Mouse (Mus musculus): Measurements from ENCODE around the gene Bola1.
"Not testable (repeated sequence)": the region's sequence is repeated elsewhere in the genome, so short reads cannot be mapped to it uniquely, and the experiment has no call there.

Gene Bola1

DNA sequence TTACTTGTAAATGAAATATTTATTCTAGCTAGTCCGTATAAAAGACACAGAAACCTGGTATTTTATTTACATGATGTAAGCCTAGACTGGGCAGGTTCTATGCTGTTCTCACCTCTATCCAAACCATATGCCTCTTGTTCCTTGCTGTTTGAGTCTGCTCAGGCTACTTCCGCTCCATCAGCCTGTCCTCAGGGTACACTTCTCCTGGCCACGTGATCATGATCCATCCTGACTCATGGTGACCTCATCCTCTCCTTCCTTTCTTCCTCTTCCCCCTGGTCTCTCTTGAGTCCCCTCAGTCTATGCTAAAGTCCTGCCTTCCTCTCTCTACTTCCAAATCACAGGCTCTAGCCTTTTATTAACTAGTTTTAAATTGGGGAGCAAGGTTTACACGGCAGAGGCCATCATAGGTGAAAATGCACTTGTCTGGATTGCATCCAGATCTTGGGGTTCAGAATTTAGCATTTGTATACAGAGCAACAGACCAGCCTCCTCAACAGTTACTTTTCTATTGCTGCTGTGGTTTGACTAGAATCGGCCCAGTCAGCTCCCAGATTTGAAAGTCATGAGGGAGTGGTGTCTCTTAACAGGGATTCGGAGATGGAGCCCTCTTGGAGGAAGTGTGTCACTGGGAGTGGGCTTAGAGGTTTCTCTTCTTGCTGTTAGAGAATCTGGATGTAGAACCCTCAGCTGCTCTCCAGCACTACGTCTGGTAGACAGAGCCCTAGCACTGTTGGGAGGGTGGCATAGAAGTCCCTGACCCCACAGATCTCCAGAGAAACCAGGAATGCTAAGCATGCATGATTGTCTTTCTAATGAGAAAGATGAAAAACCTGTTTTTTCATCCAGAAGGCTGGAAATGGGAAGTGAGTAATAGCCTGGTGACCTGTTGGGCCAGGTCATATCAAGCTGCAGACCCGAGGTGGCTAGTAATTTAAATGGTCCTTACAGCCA lies 7.5 kb upstream of the Bola1 start:
- no peak for DNase-seq (ENCODE audit: low spot score)

DNA sequence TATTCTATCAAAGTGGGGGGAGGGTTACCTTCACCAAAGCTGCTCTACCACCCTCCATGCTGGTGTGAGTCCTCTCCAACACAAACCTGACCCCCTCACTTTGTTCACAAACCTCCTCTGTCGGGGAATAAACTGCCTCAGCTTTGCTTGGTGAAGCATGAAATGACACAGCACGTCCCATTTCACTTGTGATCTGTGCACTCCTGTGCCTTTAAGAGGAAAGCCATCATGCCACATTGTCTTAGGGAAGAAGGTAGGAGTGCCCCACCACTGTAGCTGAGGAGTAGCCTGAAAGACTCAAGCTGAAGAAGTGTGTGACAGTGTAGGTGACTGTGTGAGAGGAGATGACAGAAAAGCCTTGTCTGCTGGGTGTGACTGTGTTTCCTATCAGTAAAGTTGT lies 5.9 kb upstream of the Bola1 start:
- DNase-seq (ENCODE audit: low spot score): no peak

DNA sequence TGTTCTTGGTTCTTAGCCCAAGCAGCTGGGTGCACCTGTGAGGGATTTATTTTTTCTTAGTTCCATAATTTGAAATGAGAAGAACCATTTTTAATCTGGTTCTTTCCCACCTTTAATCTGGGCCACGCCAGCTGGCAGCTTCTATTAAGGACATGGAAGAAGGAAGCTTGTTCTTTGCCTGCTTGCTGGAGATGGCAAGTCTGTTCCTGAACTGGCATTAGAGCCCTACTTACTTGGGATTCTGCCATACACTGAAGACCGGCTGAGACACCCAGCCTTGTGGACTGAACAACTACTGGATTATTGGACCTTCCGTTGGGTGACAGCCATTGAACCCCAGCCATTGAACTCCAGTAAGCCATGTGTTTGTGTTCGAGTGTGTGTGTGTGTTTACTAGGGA lies 3.3 kb upstream of the Bola1 start:
- DNase-seq (ENCODE audit: low spot score): no peak

DNA sequence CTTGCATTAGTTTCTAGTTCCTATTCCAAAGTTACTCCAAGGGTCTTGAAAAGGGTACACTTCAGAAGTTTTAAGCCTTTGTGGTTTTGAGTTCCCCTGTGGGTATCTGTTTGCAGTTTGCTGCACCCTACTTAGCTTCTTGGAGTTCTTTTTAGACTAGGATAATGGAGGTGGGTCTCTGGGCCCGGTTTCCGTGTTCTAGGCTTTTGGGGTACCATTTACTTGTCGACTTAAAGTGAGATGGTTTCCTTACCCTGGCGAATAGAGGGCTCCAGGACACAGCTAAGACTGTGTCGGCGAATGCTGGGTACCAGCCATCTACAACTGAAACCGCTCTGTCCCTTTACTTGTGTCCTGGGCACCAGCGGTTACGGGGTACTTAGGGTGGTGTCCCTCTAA lies 2.1 kb upstream of the Bola1 start:
- no peak for DNase-seq (ENCODE audit: low spot score)

DNA sequence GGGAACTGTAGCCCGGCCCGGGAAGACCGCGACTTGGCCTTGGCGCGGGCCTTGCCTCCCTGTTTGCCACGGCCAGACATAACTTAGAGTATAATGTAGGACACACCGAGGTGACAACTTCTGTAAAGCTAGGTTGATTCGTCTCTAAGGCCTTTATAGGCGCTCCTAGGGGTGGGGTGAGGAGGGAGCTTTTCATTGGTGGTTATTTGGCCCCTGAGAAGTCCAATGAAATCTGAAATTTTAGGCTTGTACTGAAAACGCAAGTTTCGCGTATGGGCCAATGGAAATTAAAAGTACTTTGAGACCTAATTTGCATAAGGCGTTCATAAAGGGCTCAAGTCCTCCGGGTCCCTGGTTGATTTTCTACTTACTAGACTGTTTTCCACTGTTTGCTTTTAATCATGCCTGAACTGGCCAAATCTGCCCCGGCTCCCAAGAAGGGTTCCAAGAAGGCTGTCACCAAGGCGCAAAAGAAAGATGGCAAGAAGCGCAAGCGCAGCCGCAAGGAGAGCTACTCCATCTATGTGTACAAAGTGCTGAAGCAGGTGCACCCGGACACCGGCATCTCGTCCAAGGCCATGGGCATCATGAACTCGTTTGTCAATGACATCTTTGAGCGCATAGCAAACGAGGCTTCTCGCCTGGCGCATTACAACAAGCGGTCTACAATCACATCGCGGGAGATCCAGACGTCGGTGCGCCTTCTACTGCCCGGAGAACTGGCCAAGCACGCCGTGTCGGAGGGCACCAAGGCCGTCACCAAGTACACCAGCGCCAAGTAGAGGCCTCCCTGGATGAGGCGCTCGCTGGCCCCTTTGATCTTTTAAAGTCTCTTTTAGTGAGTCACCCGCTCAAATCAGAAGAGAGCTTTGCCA lies 1.5 kb upstream of the Bola1 start, which contains the start of the genes Hist2h2ac and Hist2h2be:
Hist2h2ac (minus strand) TSS at position 116 of the 875 bp plus-strand sequence.
Hist2h2be (plus strand) TSS at position 355 of the 875 bp plus-strand sequence.
- DNase-seq (ENCODE audit: low spot score): peak; percentile 91

DNA sequence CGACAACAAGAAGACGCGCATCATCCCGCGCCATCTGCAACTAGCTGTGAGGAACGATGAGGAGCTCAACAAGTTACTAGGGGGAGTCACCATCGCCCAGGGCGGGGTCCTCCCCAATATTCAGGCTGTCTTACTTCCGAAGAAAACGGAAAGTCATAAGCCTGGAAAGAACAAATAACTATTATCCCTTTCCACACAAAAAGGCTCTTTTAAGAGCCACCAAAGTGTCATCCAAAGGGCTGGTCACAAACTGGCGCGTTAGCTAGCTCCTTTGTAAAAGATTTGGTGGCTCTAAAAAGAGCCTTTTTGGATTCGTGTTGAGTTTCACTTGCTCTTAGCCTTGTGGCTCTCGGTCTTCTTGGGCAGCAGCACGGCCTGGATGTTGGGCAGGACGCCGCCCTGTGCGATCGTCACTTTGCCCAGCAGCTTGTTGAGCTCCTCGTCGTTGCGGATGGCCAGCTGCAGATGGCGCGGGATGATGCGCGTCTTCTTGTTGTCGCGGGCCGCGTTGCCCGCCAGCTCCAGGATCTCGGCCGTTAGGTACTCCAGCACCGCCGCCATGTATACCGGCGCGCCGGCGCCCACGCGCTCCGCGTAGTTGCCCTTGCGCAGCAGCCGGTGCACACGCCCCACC lies 739 bp upstream of the Bola1 start:
- DNase-seq (ENCODE audit: low spot score): not testable (repeated sequence)

DNA sequence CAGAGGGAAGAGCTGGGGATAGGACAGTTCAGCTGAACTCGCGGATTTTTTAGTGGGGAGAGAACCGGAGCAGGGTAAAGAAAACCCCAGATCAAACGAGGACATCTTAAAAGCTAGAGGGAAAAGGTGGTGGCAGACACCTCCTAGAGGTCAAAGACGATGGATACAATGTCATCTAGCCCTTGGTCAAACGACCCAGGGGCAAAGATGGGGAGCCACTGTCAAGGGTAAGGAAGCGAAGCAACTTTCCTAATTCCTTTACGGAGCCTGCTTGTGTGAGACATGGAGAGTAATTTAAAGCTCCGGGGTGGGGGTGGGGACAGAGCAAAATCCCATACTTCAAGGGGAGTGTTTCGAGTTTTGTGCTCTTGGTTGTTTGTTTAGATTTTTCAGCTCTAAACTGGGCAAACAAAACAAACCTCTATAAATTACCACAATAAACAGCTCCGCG lies 293 bp downstream of the Bola1 start:
- DNase-seq (ENCODE audit: low spot score): no peak

DNA sequence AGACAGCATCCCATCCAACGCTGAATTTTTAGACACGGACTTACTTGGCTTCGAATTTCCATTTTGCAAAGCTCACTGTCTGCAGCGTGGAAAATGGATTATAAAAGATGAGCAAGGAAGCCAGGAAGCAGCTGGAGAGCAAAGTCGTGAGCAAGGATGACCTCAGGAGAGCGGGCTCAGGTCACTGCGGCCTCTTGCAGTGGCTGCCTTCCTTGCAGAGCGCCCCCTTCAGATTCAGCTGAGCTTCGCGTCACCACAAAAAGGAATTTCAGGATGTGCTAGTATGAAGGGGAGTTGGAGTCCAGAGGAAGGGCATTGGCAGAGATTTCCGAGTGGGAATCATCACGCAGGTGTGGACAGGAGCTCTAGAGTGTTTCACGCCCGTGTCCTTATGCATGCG lies 10.3 kb downstream of the Bola1 start:
- DNase-seq (ENCODE audit: low spot score): no peak

DNA sequence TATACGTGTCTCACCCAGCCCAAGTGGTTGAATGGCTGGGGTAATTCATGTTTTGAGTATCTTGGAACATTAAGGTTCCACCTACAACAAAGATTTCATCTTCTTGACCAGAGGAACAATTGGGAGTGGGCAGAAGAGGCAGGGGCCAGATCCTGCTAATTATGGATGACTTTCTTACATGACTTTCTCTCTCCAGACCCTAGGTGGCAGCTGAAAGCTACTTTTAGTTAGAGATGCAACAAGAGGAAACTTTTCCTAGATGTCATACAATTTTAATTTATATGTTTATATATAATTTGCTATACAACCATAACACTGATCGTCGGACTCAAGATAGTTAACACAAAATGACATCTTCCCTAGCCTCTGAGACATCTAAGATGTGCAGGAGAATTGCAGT lies 11.7 kb downstream of the Bola1 start:
- DNase-seq (ENCODE audit: low spot score): no peak

DNA sequence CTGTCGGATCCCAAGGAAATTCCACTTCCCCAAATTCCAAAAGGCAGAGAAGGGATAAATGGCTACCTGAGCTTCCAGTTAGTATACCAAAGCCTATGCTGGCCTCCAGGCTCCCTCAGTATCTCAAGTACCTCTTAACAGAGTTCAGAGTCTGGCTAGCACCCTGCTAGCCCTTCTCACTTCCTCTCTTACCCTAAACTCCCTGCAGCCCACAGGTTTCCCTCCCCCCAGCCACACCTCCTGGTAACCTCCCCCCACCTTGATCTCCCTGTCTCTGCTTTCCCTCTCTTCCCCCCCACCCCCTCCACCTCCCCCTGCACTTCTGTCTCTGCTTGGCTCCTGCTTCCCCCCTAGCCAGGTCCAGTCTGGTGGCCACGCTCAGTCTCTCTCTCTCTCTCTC lies 19.8 kb downstream of the Bola1 start:
- no peak for DNase-seq (ENCODE audit: low spot score)

DNA sequence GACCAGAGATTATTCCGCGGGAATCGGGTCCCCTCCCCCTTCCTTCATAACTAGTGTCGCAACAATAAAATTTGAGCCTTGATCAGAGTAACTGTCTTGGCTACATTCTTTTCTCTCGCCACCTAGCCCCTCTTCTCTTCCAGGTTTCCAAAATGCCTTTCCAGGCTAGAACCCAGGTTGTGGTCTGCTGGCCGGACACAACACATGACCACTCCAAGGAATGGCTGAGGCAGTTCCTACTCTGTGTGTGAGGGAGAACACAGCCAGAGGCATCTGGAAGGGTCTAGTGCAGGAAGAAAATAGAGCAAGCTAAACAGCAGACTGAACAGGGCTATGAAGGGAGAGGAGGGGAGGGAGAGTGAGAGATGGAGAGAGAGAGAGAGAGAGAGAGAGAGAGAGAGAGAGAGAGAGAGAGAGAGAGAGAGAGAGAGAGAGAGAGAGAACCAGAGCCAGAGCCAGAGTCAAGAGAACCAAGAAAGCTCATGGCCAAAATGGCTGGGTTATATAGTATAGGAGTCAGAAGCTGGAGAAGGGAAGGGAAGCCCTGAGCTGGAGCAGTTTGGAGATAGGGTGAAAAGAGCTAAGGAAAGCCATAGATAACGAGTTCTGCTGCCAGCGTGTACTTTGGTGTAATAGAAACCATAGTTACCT lies 20.8 kb downstream of the Bola1 start:
- DNase-seq (ENCODE audit: low spot score): not testable (repeated sequence)

DNA sequence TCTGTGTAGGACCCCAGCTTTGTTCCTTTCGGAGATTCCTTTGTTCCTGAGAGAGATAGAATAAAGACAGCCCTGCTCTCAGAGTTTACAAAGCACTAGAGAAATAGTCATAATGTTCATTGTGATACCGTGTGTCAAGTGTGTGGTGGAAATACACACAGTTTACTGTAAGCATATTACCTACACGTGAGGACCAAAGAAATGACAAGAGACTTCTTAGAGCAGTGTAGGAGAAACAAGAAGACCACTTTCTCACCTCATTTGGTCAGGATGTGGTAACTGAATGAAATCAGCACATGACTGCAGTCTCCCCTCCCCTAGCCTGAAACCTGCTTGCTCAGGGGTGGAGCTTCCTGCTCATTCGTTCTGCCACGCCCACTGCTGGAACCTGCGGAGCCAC lies 21.3 kb downstream of the Bola1 start:
- DNase-seq (ENCODE audit: low spot score): no peak

DNA sequence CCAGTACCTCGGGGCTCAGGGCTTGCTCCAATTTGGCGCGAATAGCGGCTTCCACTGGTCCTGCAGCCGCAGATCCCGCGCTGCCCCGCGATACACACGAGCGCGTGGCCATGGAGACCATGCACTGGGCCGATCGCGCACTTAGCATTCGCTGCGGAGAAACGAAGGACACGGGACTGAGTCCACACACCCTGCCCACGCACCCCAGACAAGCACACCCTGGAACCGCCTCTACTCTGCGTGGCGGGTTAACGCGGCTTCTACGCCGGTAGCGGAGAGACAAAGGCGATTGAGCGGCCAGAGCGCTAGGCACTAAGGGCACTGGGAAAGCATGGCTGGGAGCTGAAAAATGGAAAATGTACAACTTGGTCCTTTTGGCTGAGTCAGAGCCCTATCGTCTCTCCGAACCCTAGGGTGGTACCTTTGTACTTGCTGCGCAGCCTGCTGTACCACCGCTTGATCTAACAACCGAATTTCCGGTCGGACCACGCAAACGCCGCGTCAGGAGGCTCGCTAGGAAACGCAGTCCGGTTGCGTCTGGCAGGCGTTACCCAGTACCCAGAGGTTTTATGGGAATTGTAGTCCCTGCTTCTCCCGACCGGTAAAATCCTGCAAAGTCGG lies 22.3 kb downstream of the Bola1 start:
- peak; percentile 92 for DNase-seq (ENCODE audit: low spot score)

DNA sequence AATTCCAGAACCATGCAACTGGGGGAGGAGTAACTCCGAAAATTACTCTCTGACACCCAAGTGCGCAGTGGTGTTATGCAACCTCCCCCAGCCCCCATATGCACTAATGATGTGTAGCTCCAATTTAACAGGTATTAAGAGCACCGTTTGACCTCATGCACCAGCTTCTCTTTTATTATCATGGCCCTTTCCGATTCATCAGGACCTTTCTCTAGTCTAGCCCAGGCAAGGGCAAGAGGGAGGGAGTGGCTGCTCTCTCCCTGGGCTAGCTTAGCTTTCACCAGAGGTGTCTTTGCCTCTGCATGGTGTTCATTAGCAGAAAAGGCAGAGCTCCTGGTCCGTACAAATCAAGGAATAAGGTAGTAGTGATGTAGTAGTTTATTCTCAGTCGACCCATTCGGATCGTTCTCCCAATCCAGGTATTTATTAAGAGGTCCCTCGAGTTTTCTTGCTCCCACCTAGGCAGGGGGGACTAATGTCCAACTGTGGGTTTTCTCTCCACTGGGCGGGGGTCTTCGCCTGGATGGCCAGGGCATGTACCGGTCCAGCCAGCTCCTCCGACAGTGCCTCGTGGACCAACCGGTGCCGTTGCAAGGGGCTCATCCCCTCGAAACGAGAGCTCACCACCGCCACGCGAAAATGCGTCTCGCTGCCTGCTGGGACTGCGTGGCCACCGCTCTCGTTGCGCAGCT lies 22.9 kb downstream of the Bola1 start:
- no peak for DNase-seq (ENCODE audit: low spot score)

DNA sequence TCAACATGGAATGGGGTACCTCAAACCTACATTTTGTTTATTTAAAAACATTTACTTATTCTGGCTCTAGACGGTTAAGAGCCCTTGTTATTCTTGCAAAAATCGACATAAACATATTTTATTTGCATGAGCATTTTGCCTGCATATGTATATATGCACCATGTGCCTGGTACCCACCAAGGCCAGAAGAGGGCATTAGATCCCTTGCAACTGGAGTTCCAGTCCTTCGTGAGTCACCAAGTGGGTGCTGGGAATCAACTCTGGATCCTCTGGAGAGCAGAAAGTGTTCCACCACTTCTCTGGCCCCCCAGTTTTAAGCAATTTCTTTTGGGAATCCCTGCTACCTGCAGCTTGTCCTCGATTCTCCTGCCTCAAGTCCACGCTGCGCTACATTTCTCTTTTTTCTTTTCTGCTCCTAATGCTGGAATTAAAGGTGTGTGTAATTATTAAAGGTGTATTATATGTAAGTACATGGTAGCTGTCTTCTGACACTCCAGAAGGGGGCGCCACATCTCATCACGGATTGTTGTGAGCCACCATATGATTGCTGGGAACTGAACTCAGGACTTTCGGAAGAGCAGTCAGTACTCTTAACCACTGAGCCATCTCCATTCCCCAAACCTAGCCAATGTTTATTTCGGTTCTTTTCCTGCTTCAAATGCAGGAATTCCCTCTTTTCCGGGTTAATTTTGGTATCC lies 23.7 kb downstream of the Bola1 start:
- no peak for DNase-seq (ENCODE audit: low spot score)

DNA sequence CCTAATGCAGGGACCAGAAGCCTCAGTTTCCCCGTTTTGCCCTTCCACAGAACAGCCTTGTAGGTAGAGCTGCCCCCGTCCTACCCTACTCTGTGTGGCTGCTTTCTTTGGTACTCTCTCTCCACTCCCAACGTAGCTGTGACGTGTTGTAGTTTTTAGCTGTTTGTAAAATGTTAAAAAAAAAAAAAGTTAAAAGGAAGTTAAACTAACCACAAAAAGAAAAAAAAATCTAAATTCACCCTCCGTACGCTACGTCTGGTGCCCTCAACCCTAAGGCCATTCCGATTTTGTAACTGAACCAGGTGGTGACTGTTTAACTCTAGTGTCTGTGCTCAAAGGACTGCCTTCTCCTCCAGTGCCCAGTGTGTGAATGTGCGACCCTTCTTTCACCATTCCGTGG lies 24.5 kb downstream of the Bola1 start:
- no peak for DNase-seq (ENCODE audit: low spot score)

DNA sequence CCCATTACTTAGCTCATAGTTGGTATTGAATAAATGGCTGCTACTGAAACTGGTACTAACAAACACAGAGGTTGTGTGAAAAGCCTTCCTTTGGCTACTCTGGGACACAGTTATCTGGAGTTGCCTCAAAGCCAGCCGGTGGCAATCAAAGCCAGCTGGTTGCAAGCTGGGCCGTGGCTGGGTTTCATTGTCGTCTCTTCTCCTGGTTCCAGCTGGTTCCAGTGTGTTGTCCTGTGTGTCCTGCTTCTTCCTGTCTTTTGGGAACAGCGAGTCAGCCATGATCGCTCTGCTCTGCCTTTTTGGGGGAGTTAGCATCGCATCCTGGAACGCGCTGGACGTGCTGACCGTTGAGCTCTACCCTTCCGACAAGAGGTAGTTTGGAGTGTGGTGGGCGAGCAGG lies 26.5 kb downstream of the Bola1 start:
- DNase-seq (ENCODE audit: low spot score): no peak

DNA sequence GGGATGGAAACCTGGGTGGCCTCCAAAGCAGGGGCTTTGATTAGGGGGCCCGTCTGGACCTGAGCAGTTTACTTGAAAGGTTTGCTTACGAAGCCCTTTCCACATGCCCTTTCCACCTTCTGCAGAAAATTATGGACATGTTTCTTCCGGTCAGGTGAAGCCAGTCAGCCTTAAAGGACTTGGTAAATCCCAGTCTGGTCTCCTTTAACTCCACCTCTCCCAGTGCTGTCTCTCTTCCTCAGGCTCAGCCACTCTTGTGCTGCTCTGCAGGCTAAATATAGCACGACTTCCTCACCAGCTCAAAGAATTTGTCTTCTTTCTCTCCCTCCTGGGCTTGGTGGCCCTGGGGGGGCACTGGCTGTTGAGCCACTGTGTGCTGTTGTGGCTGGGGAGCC lies 37.1 kb downstream of the Bola1 start:
- no peak for DNase-seq (ENCODE audit: low spot score)

DNA sequence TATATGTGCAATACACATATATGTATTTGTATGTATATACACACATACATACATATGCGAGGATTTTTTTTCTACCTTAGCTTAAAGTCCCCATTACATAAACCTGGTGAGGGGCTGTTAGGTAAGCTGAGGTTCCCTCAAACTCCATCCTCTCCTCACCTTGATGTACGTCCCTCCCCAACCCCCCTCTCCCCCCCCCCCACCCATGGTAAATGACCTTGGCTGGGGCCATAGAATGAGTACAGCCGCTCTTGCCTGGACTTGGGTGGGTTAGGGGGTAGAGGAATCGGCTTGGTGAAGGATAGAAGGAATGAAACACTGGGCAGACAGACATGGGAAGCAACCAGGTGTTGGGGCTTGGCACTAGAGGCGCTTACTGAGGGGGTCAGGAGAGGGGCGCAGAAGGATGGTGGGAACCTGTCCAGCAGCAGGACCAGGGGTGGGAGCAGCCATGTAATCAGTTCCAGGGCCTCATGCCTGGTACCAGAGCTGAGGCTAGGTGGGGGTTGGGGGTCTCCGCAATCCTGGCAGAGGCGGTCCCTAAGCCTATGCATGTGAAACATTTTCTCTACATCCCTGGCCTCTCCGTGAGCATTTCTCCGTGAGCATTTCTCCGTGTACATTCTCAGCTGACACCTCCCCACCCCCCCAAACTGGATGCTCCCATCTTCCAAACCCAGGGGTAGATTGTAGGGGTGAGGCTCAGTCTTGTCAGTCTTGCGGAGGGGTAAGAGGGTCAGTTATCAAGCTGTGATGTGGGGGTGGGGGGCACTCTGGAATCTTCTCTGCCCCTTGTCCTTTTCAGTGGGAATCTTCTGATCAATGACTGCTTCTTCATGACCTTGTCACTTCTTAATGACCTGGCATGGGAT lies 37.8 kb downstream of the Bola1 start:
- DNase-seq (ENCODE audit: low spot score): no peak
